Mouse (Mus musculus) midbrain, embryonic 15.5 days (tissue): ENCODE measurements at regions not wholly inside any gene's neighbourhood (a gene's known extent, or its start where the extent isn't known, plus 50 kb on each side); places are given as distances from the start of the nearest gene placed in this dataset.

Experiments used
- ATAC-seq: fragments of 200-750 bp; cut with Nextera tagmentation; replicated peaks from 2 replicates; pipeline ENCODE4 v1.8.0; 2017; ENCODE audit warnings: moderate TSS enrichment
- H3K27ac ChIP-seq: fragments of 300-500 bp; sonication (generic); 2 replicates; pipeline ENCODE4 v1.5.1; 2015; ENCODE audit warnings: mild to moderate bottlenecking, inconsistent platforms
- H3K27me3 ChIP-seq: fragments of 300-500 bp; sonication (generic); replicated peaks from 2 replicates; pipeline ENCODE4 v1.6.1; 2015; ENCODE audit warnings: inconsistent platforms
- H3K36me3 ChIP-seq: fragments of 300-500 bp; sonication (generic); replicated peaks from 2 replicates; pipeline ENCODE4 v1.6.1; 2015; ENCODE audit warnings: inconsistent platforms
- H3K4me1 ChIP-seq: fragments of 300-500 bp; sonication (generic); 2 replicates; pipeline ENCODE4 v1.6.1; 2015; ENCODE audit warnings: inconsistent platforms
- H3K4me2 ChIP-seq: fragments of 300-500 bp; sonication (generic); 2 replicates; pipeline ENCODE4 v1.6.1; 2015; ENCODE audit warnings: inconsistent platforms, mild to moderate bottlenecking, moderate library complexity
- H3K4me3 ChIP-seq: fragments of 300-500 bp; sonication (generic); 2 replicates; pipeline ENCODE4 v1.5.1; 2015; ENCODE audit warnings: mild to moderate bottlenecking, inconsistent platforms
- H3K9ac ChIP-seq: fragments of 300-500 bp; sonication (generic); 2 replicates; pipeline ENCODE4 v1.6.1; 2015; ENCODE audit warnings: mild to moderate bottlenecking, inconsistent platforms
- H3K9me3 ChIP-seq: fragments of 300-500 bp; sonication (generic); 2 replicates; pipeline ENCODE4 v1.6.1; 2016; ENCODE audit warnings: inconsistent platforms
- WGBS: fragments of 180-500 bp; shearing (Covaris S2); methylation state at CpG from one replicate; pipeline ENCODE4 v1.1.7; 2015; ENCODE audit warnings: mixed read lengths; 5-methylcytosine and 5-hydroxymethylcytosine counted together

DNA sequence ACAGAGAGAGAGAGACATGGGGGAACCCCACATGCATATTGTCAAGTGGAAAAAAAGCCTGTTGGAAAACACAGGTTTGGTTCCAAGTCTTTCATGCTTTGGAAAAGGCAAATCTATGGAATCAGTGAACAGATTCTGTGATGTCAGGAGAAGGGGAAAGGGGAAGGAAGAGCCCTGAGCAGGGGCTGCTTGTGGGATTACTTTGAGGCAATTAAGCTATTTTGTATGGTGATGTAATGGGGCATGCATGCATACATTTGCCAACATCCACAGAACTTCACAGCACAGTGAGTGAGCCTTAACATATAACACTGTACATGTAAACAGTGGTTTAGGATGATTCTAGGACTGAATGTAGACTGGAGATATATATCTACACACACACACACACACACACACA lies 221.0 kb upstream of the 9630041A04Rik start:
- Histone ChIP-seq H3K4me3 (no peak overlapping the region), H3K27me3 (no peaks in the 10 kb centered on the region), H3K9ac (no peak overlapping the region), H3K36me3 (no peaks in the 10 kb centered on the region), H3K4me2 (no peak overlapping the region), H3K27ac (no peak overlapping the region), H3K4me1 (no peaks in the 10 kb centered on the region), H3K9me3 (no peaks in the 10 kb centered on the region)
- no peak for ATAC-seq

DNA sequence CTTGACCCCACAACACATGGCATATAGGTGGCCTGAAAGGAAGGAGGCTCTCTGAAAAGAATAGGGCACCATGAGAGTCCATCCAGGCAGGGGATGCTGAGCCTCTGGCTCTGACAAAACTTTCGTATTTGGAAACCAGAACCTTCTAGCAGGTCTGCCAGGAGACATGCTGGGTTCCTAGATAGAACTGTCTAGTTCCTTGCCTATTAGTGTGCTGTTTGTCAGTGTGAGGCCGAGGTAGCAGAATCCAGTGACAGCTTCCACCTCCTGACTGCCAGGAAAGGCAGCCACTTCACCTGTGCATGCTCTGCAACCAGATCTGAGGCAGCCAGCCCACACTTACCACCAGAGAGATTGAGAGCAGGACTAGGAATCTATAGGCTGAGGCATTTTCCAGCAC lies 245.4 kb upstream of the 9630041A04Rik start:
- no peaks in the 10 kb centered on the region for H3K27me3 ChIP-seq
- no peaks in the 10 kb centered on the region for H3K36me3 ChIP-seq
- H3K4me2 ChIP-seq, result no peak overlapping the region
- H3K4me3 ChIP-seq, result no peak overlapping the region
- H3K27ac ChIP-seq, result no peak overlapping the region
- H3K9ac ChIP-seq, result no peak overlapping the region
- H3K4me1 ChIP-seq, result no peaks in the 10 kb centered on the region
- WGBS, result 87% methylated on average over 2 of the region's 2 CpGs
- no peak for ATAC-seq
- no peaks in the 10 kb centered on the region for H3K9me3 ChIP-seq

DNA sequence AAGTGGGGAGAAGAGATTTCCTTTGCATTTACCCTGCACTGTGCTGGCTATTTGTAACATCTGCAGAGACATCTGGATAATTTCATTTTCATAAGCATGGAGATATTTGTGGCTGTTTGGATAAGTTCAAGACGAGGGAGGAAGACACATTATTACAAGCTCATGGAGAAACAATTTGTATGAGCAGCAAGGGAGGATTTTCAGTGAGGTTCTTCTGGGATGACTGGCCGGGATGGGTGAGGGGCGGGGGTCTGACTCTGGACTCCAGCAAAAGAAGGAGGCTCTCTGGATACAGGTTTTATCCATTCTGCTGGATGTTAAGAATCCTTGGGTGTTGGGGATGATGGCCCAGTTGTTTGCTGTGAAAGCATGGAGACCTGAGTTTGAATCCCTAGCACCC lies 246.5 kb upstream of the 9630041A04Rik start:
- Histone ChIP-seq H3K27me3 (no peaks in the 10 kb centered on the region), H3K36me3 (no peaks in the 10 kb centered on the region), H3K4me2 (no peak overlapping the region), H3K4me3 (no peak overlapping the region), H3K4me1 (no peaks in the 10 kb centered on the region), H3K9ac (no peak overlapping the region), H3K9me3 (no peaks in the 10 kb centered on the region), H3K27ac (no peak overlapping the region)
- 88% methylated on average over 3 of the region's 3 CpGs for whole genome bisulfite sequencing
- no peak for ATAC-seq

DNA sequence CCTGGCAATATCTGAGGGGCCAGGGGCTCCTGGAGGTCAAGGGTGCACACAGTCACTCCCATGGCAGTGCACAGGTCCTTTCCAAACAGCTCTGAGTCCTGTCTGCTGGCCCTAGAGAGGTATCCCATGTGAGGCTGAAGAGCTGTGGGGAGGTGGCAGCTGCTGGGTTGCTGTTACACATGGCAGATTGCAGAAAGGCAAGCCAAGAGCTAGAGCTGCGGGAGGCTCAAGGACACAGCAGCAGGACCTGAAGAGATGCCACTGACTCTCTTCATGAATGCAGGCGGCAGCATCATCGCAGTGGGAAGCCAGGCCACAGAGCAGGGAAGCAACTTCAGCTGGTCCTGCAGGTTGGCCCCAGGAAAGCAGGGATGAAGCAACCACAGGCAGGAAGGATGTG lies 247.7 kb upstream of the 9630041A04Rik start:
- 63% methylated on average over 3 of the region's 3 CpGs for whole genome bisulfite sequencing
- Histone ChIP-seq H3K4me1 (no peaks in the 10 kb centered on the region), H3K9ac (no peak overlapping the region), H3K27me3 (no peaks in the 10 kb centered on the region), H3K27ac (no peak overlapping the region), H3K4me3 (no peak overlapping the region), H3K9me3 (no peaks in the 10 kb centered on the region), H3K4me2 (no peak overlapping the region), H3K36me3 (no peaks in the 10 kb centered on the region)
- ATAC-seq, result no peak

DNA sequence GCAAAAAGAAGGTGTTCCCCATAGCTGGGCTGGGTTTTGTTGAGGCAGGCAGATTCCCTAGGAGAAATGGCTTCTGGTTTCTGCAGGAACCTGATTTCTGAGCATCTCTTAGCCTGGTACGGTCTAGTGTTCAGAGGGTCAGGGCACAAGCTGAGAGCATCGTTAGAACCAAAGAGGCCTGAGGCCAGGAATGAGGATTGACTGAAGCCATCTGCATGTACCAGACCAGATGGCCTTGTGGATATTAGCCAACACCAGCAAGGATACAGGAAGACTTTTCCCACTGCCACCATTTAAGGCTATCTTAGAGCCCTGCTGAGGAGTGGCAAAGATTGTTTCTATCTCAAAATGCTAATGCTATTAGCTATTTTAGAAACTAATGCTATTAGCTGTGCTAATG lies 248.2 kb upstream of the 9630041A04Rik start:
- no peak overlapping the region for H3K9ac ChIP-seq
- no peak overlapping the region for H3K4me3 ChIP-seq
- no peak overlapping the region for H3K4me2 ChIP-seq
- no peak for ATAC-seq
- no peaks in the 10 kb centered on the region for H3K36me3 ChIP-seq
- WGBS, result 76% methylated on average over 2 of the region's 2 CpGs
- H3K4me1 ChIP-seq, result no peaks in the 10 kb centered on the region
- no peaks in the 10 kb centered on the region for H3K27me3 ChIP-seq
- no peak overlapping the region for H3K27ac ChIP-seq
- no peaks in the 10 kb centered on the region for H3K9me3 ChIP-seq

DNA sequence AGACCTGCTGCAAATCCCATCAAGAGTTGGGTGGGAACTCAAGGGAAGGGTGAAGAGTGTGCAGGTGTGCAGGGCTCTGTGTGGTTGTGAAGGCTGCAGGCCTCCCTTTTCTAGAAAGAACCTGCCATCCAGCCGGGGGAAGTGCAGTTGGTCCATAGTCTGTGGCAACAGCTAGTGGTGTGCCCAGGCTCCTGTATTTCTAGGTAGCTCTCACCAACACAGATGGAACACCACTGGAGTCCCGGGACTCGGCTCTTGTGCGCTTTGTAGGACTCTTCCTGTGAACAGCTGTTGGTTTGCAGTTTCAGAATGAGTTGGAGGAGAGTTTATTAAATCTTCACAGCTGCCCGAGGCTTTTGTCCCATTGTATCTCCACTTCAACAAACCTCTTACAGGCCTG lies 248.7 kb upstream of the 9630041A04Rik start:
- WGBS, result 86% methylated on average over 5 of the region's 5 CpGs

DNA sequence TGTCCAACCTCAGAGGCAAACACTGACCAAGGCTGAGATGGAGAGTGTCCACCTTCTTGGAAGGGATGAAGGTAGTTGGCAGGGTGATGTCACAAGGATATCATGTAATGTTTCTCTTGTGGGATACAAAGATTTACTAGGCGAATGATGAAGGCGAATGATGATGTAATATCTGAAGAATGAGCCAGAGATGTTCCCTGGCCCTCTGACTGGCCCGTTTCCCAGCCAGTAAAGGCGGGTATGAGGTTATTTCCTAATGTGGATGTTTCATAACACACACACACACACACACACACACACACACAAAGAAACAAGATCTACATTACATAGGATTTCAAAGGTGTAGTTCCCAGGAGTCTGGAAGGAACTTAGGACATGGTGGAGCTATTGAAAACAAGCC lies 249.1 kb upstream of the 9630041A04Rik start:
- H3K9ac ChIP-seq, result no peak overlapping the region
- H3K36me3 ChIP-seq, result no peaks in the 10 kb centered on the region
- H3K27me3 ChIP-seq, result no peaks in the 10 kb centered on the region
- H3K9me3 ChIP-seq, result no peaks in the 10 kb centered on the region
- no peak overlapping the region for H3K4me2 ChIP-seq
- no peaks in the 10 kb centered on the region for H3K4me1 ChIP-seq
- ATAC-seq, result no peak
- H3K4me3 ChIP-seq, result no peak overlapping the region
- 95% methylated on average over 4 of the region's 4 CpGs for WGBS
- no peak overlapping the region for H3K27ac ChIP-seq

More for the DNA sequence above, 248.7 kb upstream of the 9630041A04Rik start:
- Histone ChIP-seq H3K9me3 (no peaks in the 10 kb centered on the region), H3K4me2 (no peak overlapping the region), H3K27me3 (no peaks in the 10 kb centered on the region), H3K4me1 (no peaks in the 10 kb centered on the region), H3K4me3 (no peak overlapping the region), H3K27ac (no peak overlapping the region), H3K36me3 (no peaks in the 10 kb centered on the region), H3K9ac (no peak overlapping the region)
- ATAC-seq, result no peak

DNA sequence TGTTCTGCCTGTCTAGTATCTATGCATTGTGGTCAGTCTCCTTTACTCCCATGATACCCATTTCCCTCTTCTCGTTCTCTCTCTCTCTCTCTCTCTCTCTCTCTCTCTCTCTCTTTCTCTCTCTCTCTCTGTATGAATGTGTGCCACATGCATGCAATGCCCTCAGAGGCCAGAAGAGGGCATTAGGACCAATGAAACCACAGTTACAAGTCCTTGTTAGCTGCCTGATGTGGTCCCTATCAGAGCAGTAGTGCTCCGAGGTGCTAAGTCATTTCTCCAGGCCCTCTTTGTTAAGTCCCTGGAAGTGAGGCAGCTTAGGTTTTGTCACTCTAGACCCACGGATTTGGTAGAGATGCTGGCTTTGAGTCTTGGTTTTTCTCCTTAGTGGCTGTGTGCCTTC lies 250.2 kb upstream of the 9630041A04Rik start:
- ATAC-seq, result no peak
- no peaks in the 10 kb centered on the region for H3K27me3 ChIP-seq
- H3K4me1 ChIP-seq, result no peaks in the 10 kb centered on the region
- no peaks in the 10 kb centered on the region for H3K36me3 ChIP-seq
- H3K9ac ChIP-seq, result no peak overlapping the region
- H3K4me2 ChIP-seq, result no peak overlapping the region
- no peak overlapping the region for H3K4me3 ChIP-seq
- 27% methylated on average over 3 of the region's 3 CpGs for WGBS
- H3K9me3 ChIP-seq, result no peaks in the 10 kb centered on the region
- no peak overlapping the region for H3K27ac ChIP-seq

DNA sequence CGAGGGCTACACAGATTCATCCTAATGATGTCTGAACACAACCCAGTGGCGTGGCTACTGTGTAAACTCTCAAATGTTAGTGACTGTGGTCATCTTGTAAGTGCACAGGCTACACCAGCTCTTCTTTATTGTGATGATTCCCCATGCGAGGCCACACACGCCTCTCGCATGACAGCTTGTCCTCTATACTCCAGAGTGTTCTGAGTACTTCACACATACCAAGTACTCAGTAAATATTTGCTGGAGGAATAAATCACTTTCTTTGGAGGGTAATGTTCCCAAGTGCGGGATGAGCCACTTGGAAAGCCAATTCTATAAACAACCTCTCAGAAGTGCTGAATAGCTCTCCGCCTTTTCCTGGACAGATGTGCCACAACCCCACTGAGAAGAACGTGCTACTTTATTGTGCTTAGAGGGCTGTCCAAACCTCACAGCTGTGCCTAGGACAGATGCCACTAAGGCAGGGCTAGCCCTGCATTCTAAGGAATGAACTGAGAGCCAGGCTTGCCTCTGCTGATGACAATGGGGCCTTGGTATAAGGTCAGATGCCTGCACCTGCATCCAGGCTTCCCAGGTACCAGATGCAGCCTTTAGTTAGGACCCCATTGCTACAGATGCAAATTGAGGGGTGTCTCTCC lies 250.7 kb upstream of the 9630041A04Rik start:
- no peaks in the 10 kb centered on the region for H3K4me1 ChIP-seq
- ATAC-seq, result no peak
- H3K36me3 ChIP-seq, result no peaks in the 10 kb centered on the region
- H3K4me2 ChIP-seq, result no peak overlapping the region
- H3K4me3 ChIP-seq, result no peak overlapping the region
- no peaks in the 10 kb centered on the region for H3K9me3 ChIP-seq
- H3K27me3 ChIP-seq, result no peaks in the 10 kb centered on the region
- no peak overlapping the region for H3K9ac ChIP-seq
- H3K27ac ChIP-seq, result no peak overlapping the region
- whole genome bisulfite sequencing, result 78% methylated on average over 8 of the region's 8 CpGs

DNA sequence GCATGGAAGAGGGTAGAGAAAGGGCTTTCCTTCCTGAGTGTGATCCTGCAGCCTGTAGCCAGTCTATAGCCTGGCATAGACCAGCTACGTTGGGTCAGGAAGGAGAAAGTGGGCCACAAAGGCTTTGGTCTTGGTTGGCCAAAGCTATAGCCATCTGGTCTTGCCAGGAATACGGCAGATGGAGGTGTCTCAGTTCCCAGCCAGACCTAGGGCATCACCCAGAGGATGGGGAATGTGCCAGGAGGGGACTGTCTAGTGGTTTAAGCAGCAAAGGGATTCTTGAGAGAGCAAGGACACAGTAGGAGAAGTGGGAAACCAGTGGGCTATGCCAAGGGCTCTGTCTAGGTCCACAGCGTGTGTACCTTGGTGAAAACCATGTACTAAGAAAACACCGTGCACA lies 251.3 kb upstream of the 9630041A04Rik start:
- no peak overlapping the region for H3K9ac ChIP-seq
- H3K27me3 ChIP-seq, result no peaks in the 10 kb centered on the region
- H3K27ac ChIP-seq, result no peak overlapping the region
- H3K9me3 ChIP-seq, result no peaks in the 10 kb centered on the region
- no peaks in the 10 kb centered on the region for H3K36me3 ChIP-seq
- no peak for ATAC-seq
- WGBS, result 86% methylated on average over 4 of the region's 4 CpGs
- H3K4me1 ChIP-seq, result no peaks in the 10 kb centered on the region
- no peak overlapping the region for H3K4me2 ChIP-seq
- no peak overlapping the region for H3K4me3 ChIP-seq

DNA sequence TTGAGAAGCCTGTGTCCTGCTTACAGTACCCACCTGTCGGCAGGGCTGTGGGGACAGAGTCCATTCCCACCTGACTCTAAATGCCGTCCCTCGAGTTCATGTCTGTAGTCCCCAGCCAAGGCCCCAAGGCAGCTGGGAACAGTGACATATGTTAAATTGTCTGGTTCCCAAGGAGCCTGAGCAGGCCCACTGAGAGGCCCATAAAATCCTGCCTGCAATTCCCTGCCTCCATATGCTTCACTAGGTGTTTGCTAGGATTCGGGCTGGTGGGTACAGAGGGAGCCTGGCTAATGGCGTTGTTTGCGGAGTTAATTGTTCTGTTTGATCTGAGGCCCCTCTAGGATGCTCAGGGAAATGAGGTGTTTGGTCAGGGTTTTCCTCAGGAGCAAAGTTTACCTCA lies 258.8 kb upstream of the 9630041A04Rik start:
- no peaks in the 10 kb centered on the region for H3K4me1 ChIP-seq
- no peaks in the 10 kb centered on the region for H3K27me3 ChIP-seq
- H3K9me3 ChIP-seq, result no peaks in the 10 kb centered on the region
- H3K4me3 ChIP-seq, result no peak overlapping the region
- ATAC-seq, result no peak
- 71% methylated on average over 6 of the region's 6 CpGs for WGBS
- no peak overlapping the region for H3K9ac ChIP-seq
- no peak overlapping the region for H3K27ac ChIP-seq
- H3K36me3 ChIP-seq, result no peaks in the 10 kb centered on the region
- H3K4me2 ChIP-seq, result no peak overlapping the region

DNA sequence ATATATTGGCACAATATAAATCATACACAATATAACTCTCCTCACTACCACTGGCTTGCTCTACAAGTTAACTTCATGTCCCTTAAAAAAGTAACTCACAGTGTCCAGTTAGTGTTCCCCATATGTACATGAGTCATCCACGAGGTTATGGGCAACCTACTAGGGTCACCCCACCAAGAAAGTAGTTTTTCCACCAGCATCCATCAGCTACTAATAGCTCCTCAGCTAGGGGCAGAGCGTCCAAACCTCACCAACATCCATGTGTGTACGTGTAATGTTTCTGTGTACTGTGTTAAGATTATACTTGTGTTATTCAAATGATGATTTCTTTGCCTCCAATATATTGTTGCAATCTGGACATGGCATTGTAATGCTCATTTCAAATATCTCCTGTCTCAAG lies 264.7 kb upstream of the 9630041A04Rik start:
- 85% methylated on average over 3 of the region's 3 CpGs for WGBS
- no peak overlapping the region for H3K4me3 ChIP-seq
- no peak overlapping the region for H3K27ac ChIP-seq

DNA sequence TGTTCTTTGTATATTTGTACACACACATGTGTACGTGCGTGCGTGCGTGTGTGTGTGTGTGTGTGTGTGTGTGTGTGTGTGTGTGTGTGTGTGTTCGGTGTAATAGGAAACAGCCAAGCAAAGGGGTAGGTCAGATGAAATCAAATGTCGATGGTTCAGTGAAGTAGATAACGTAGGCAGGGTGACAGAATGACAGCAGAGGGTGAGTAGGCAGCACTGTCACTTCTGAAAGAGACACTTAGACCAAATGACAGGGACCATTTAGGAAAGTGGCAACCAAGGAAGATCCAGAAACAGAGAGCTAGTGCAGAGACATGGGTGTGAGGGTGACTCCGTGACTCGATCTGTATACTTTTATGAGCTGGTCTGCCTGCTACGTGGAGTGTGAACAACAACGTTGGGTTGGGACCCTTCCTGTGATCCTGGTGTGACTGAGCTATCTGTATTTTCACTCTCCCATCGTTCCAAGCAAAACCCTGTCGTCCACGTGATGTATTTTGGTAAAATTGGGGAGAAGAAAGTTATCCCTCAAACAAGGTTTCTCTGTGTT lies 266.5 kb upstream of the 9630041A04Rik start:
- Histone ChIP-seq H3K27ac (no peak overlapping the region), H3K9me3 (no peaks in the 10 kb centered on the region)
- WGBS, result 90% methylated on average over 14 of the region's 14 CpGs

More for the DNA sequence above, 264.7 kb upstream of the 9630041A04Rik start:
- no peaks in the 10 kb centered on the region for H3K27me3 ChIP-seq
- H3K36me3 ChIP-seq, result no peaks in the 10 kb centered on the region
- no peak overlapping the region for H3K4me2 ChIP-seq
- no peak for ATAC-seq
- no peaks in the 10 kb centered on the region for H3K9me3 ChIP-seq
- H3K4me1 ChIP-seq, result no peaks in the 10 kb centered on the region
- H3K9ac ChIP-seq, result no peak overlapping the region

More for the DNA sequence above, 266.5 kb upstream of the 9630041A04Rik start:
- no peaks in the 10 kb centered on the region for H3K4me1 ChIP-seq
- no peak overlapping the region for H3K4me2 ChIP-seq
- H3K9ac ChIP-seq, result no peak overlapping the region
- H3K27me3 ChIP-seq, result no peaks in the 10 kb centered on the region
- no peak overlapping the region for H3K4me3 ChIP-seq
- no peak for ATAC-seq
- no peaks in the 10 kb centered on the region for H3K36me3 ChIP-seq
